Mouse (Mus musculus) liver, embryonic 13.5 days (tissue): ENCODE data around the gene Nmnat1. TPM values are rescaled to one million over a fixed set of nuclear protein-coding genes. Genes with fewer than 3 reads are reported as not detected.
"Not testable (repeated sequence)": the region's sequence is repeated elsewhere in the genome, so short reads cannot be mapped to it uniquely, and the experiment has no call there.

ENCODE experiments used
- ATAC-seq: fragments of 200-750 bp; cut with Nextera tagmentation; 2 replicates; pipeline ENCODE4 v1.8.0; 2017; ENCODE audit warnings: low read depth, mild to moderate bottlenecking, moderate number of reproducible peaks, moderate library complexity
- DNase-seq: peaks from one replicate; pipeline ENCODE4 v3.0.0; 2022
- H3K27ac ChIP-seq: fragments of 300-500 bp; sonication (generic); 2 replicates; pipeline ENCODE4 v1.5.1; 2015; ENCODE audit warnings: moderate library complexity, mild to moderate bottlenecking, inconsistent platforms
- H3K27me3 ChIP-seq: fragments of 300-500 bp; sonication (generic); 2 replicates; pipeline ENCODE4 v1.6.1; 2015; ENCODE audit warnings: mild to moderate bottlenecking, inconsistent platforms
- H3K36me3 ChIP-seq: fragments of 300-500 bp; sonication (generic); 2 replicates; pipeline ENCODE4 v1.6.1; 2015; ENCODE audit warnings: mild to moderate bottlenecking, inconsistent platforms
- H3K4me1 ChIP-seq: fragments of 300-500 bp; sonication (generic); replicated peaks from 2 replicates; pipeline ENCODE4 v1.6.1; 2015; ENCODE audit warnings: inconsistent platforms
- H3K4me2 ChIP-seq: fragments of 300-500 bp; sonication (generic); 2 replicates; pipeline ENCODE4 v1.6.1; 2015; ENCODE audit warnings: inconsistent platforms, mild to moderate bottlenecking, moderate library complexity
- H3K4me3 ChIP-seq: fragments of 300-500 bp; sonication (generic); replicated peaks from 2 replicates; pipeline ENCODE4 v1.5.1; 2015; ENCODE audit warnings: mild to moderate bottlenecking, inconsistent platforms
- H3K9ac ChIP-seq: fragments of 300-500 bp; sonication (generic); 2 replicates; pipeline ENCODE4 v1.6.1; 2015; ENCODE audit warnings: mild to moderate bottlenecking, inconsistent platforms
- H3K9me3 ChIP-seq: fragments of 300-500 bp; sonication (generic); replicated peaks from 2 replicates; pipeline ENCODE4 v1.6.1; 2016; ENCODE audit warnings: inconsistent platforms
- WGBS: fragments of 180-500 bp; shearing (Covaris S2); methylation state at CpG from one replicate; pipeline ENCODE4 v1.1.7; 2015; ENCODE audit not compliant: insufficient replicate concordance; 5-methylcytosine and 5-hydroxymethylcytosine counted together
- polyA plus RNA-seq: library from polyadenylated mRNA; unstranded; fragments of >200 nt; fragmentation: Nextera tagmentation; extraction: Ambion mirVana; gene quantifications from 2 replicates; pipeline ENCODE4 v1.2.1, GENCODE M21; 2015

Gene Nmnat1
- polyA plus RNA-seq, 1 experiment from 2014 or later, result 6.5 TPM

- no peak for DNase-seq
- no peak for ATAC-seq
- 88% methylated on average over 14 of the region's 14 CpGs for WGBS
- no peak overlapping the region for H3K27ac ChIP-seq
- H3K36me3 ChIP-seq, result peaks cover 73% of the 10 kb centered on the region
- H3K9me3 ChIP-seq, result no peaks in the 10 kb centered on the region
- no peaks in the 10 kb centered on the region for H3K27me3 ChIP-seq
- no peak overlapping the region for H3K4me3 ChIP-seq
- H3K4me1 ChIP-seq, result peaks cover 13% of the 10 kb centered on the region
- H3K9ac ChIP-seq, result no peak overlapping the region
- H3K4me2 ChIP-seq, result no peak overlapping the region
These were observed 4.6 kb upstream of the Nmnat1 start for GRCm38 (mm10) chr4:149489415-149490240.

GRCm38 (mm10) chr4:149487729-149488128 lies 2.7 kb upstream of the Nmnat1 start:
- H3K9ac ChIP-seq, result no peak overlapping the region
- H3K4me2 ChIP-seq, result no peak overlapping the region
- 87% methylated on average over 12 of the region's 12 CpGs for WGBS
- H3K4me1 ChIP-seq, result peaks cover 17% of the 10 kb centered on the region
- H3K36me3 ChIP-seq, result peaks cover 55% of the 10 kb centered on the region
- no peak for DNase-seq
- ATAC-seq, result no peak
- H3K9me3 ChIP-seq, result no peaks in the 10 kb centered on the region
- no peak overlapping the region for H3K4me3 ChIP-seq
- H3K27ac ChIP-seq, result no peak overlapping the region
- no peaks in the 10 kb centered on the region for H3K27me3 ChIP-seq

DNA sequence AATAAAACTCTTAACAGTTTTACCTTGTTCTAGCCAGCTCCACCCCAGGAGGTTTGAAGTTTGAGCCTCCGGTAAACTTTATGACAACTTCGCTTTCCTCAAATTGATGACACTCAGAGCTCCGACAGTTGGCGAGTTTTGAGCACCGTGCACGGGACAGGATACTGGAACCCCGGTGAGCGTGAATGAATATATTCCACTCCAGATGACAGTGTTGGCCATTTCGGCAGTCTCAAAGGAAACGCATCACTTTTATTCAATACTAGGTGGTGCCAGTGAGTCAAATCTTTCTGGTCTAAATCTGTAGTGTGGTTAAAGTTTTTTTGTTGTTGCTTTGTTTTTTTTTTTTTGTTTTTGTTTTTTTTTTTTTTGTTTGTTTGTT lies 814 bp upstream of the Nmnat1 start:
- Histone ChIP-seq H3K27ac (peak overlapping the region; percentile 49), H3K4me2 (peak overlapping the region; percentile 84), H3K36me3 (peaks cover 41% of the 10 kb centered on the region), H3K4me3 (peak overlapping the region; percentile 80), H3K9me3 (no peaks in the 10 kb centered on the region), H3K9ac (peak overlapping the region; percentile 85), H3K27me3 (no peaks in the 10 kb centered on the region), H3K4me1 (peaks cover 17% of the 10 kb centered on the region)
- no peak for DNase-seq
- peak; percentile 4; the same call in 1 of the 2 replicates for ATAC-seq
- WGBS, result under 1% methylated on average over 10 of the region's 10 CpGs

- peaks cover 17% of the 10 kb centered on the region for H3K4me1 ChIP-seq
- H3K9ac ChIP-seq, result peak overlapping the region; percentile 85
- peak overlapping the region; percentile 80 for H3K4me3 ChIP-seq
- H3K36me3 ChIP-seq, result peaks cover 30% of the 10 kb centered on the region
- no peaks in the 10 kb centered on the region for H3K27me3 ChIP-seq
- no peaks in the 10 kb centered on the region for H3K9me3 ChIP-seq
- peak overlapping the region; percentile 49 for H3K27ac ChIP-seq
- peak overlapping the region; percentile 84 for H3K4me2 ChIP-seq
- 37% methylated on average over 3 of the region's 3 CpGs for WGBS
- DNase-seq (peak; percentile 2), ATAC-seq (peak; percentile 0; the same call in 1 of the 2 replicates)
These were observed 436 bp downstream of the Nmnat1 start for GRCm38 (mm10) chr4:149484566-149484965.

GRCm38 (mm10) chr4:149477078-149477477 lies 7.9 kb downstream of the Nmnat1 start, which contains the start of gene Tmem274:
Tmem274 (plus strand) TSS chr4:149477378.
- Histone ChIP-seq H3K4me1 (no peaks in the 10 kb centered on the region), H3K4me2 (no peak within 1 kb of the TSS), H3K27me3 (no peaks in the 10 kb centered on the region), H3K36me3 (peaks cover 7% of the 10 kb centered on the region), H3K4me3 (no peak within 1 kb of the TSS), H3K9me3 (no peaks in the 10 kb centered on the region), H3K9ac (no peak within 1 kb of the TSS), H3K27ac (no peak within 1 kb of the TSS)
- no peak for DNase-seq
- no peak for ATAC-seq
- WGBS, result 80% methylated on average over 11 of the region's 11 CpGs

- no peak overlapping the region for H3K4me2 ChIP-seq
- H3K9ac ChIP-seq, result no peak overlapping the region
- no peak for ATAC-seq
- no peak for DNase-seq
- H3K4me1 ChIP-seq, result no peaks in the 10 kb centered on the region
- peaks cover 12% of the 10 kb centered on the region for H3K36me3 ChIP-seq
- no peak overlapping the region for H3K4me3 ChIP-seq
- WGBS, result 69% methylated on average over 7 of the region's 7 CpGs
- no peak overlapping the region for H3K27ac ChIP-seq
- no peaks in the 10 kb centered on the region for H3K27me3 ChIP-seq
- H3K9me3 ChIP-seq, result no peaks in the 10 kb centered on the region
These were observed 9.9 kb downstream of the Nmnat1 start for GRCm38 (mm10) chr4:149475096-149475495.

GRCm38 (mm10) chr4:149469557-149469956 lies 15.4 kb downstream of the Nmnat1 start:
- H3K27me3 ChIP-seq, result no peaks in the 10 kb centered on the region
- ATAC-seq (no peak), DNase-seq (no peak)
- WGBS, result 64% methylated on average over 3 of the region's 3 CpGs
- H3K36me3 ChIP-seq, result peaks cover 15% of the 10 kb centered on the region
- no peak overlapping the region for H3K9ac ChIP-seq
- no peaks in the 10 kb centered on the region for H3K4me1 ChIP-seq
- H3K4me3 ChIP-seq, result no peak overlapping the region
- no peak overlapping the region for H3K27ac ChIP-seq
- H3K4me2 ChIP-seq, result no peak overlapping the region
- no peaks in the 10 kb centered on the region for H3K9me3 ChIP-seq

- Histone ChIP-seq H3K4me1 (no peaks in the 10 kb centered on the region), H3K9ac (no peak overlapping the region), H3K4me3 (no peak overlapping the region), H3K27me3 (no peaks in the 10 kb centered on the region), H3K27ac (no peak overlapping the region), H3K9me3 (no peaks in the 10 kb centered on the region), H3K4me2 (no peak overlapping the region), H3K36me3 (no peaks in the 10 kb centered on the region)
- 46% methylated on average over 6 of the region's 6 CpGs for WGBS
- peak; percentile 4 for DNase-seq
- ATAC-seq, result no peak
These were observed 21.5 kb downstream of the Nmnat1 start for GRCm38 (mm10) chr4:149463435-149463950.

DNA sequence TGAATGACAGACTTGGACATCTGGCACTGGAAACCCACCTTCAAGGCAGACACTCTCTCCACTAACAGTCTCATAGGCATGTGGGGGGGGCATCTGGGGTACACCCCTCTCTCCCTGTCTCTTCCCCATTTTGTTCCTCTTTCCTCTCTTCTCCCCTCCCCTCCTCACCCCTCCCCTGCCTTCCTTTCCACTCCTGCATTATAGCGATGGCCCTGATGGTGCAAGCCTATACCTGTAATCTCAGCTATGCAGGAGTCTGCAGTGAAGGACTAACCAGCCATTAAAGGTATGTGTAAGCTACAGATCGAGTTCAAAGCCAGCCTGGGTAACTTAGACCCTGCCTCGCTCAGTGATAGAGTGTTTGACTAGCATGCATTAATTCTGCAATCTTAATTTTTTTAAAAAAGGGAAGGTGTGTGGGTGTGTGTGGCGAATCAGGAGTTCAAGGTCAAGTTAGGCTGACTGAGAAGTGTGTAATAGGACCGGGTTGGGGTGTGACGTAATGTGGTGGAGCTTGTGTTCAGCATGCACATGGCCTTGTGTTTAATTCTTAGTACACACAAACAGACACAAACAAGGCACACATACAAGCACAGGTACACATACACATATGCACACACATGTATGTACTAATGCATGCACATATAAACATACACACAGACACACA lies 22.6 kb downstream of the Nmnat1 start:
- WGBS, result 42% methylated on average over 6 of the region's 6 CpGs
- DNase-seq, result no peak
- Histone ChIP-seq H3K36me3 (no peaks in the 10 kb centered on the region), H3K27ac (no peak overlapping the region), H3K27me3 (no peaks in the 10 kb centered on the region), H3K4me2 (no peak overlapping the region), H3K9ac (no peak overlapping the region), H3K9me3 (no peaks in the 10 kb centered on the region), H3K4me1 (no peaks in the 10 kb centered on the region), H3K4me3 (no peak overlapping the region)
- no peak for ATAC-seq

GRCm38 (mm10) chr4:149461579-149462304 lies 23.3 kb downstream of the Nmnat1 start:
- no peak overlapping the region for H3K4me3 ChIP-seq
- no peaks in the 10 kb centered on the region for H3K4me1 ChIP-seq
- WGBS, result 28% methylated on average over 5 of the region's 7 CpGs
- H3K27ac ChIP-seq, result no peak overlapping the region
- H3K4me2 ChIP-seq, result no peak overlapping the region
- no peaks in the 10 kb centered on the region for H3K27me3 ChIP-seq
- no peaks in the 10 kb centered on the region for H3K9me3 ChIP-seq
- ATAC-seq (no peak), DNase-seq (no peak)
- no peaks in the 10 kb centered on the region for H3K36me3 ChIP-seq
- H3K9ac ChIP-seq, result no peak overlapping the region

- H3K36me3 ChIP-seq, H3K4me1 ChIP-seq, ATAC-seq, H3K4me3 ChIP-seq, H3K9me3 ChIP-seq, H3K27ac ChIP-seq, H3K4me2 ChIP-seq, DNase-seq, H3K27me3 ChIP-seq, H3K9ac ChIP-seq: not testable (repeated sequence)
- WGBS, result 70% methylated on average over 2 of the region's 2 CpGs
These were observed 24.5 kb downstream of the Nmnat1 start for GRCm38 (mm10) chr4:149460475-149460874.
